Mouse (Mus musculus): ENCODE results near the gene S1pr3. TPM values are rescaled to one million over a fixed set of nuclear protein-coding genes. Genes with fewer than 3 reads are reported as not detected.

Gene S1pr3
- total RNA-seq (2021), result 1 to 10 TPM; 7.4 to 7.6 TPM

- intact Hi-C loops (cut with DNase I), result loop anchor here (10.0 kb wide), 1 partner anchor 104 kb away; no protein-coding TSS in a partner anchor
- peak; percentile 48 for DNase-seq
These were observed at the start of gene S1pr3 for GRCm38 (mm10) chr13:51408519-51409001. TSS of gene S1pr3 (plus strand) at chr13:51408639.

- no peak for DNase-seq
- intact Hi-C loops (cut with DNase I), result no loop called here
These were observed 47.9 kb upstream of the S1pr3 start for GRCm38 (mm10) chr13:51360441-51360962.

GRCm38 (mm10) chr13:51363390-51363789, 45.0 kb upstream of the S1pr3 start:
- DNase-seq, result no peak

GRCm38 (mm10) chr13:51363985-51364384, 44.5 kb upstream of the S1pr3 start:
- intact Hi-C loops (cut with DNase I), result no loop called here

More at GRCm38 (mm10) chr13:51363390-51363789, 45.0 kb upstream of the S1pr3 start:
- intact Hi-C loops (cut with DNase I), result no loop called here

GRCm38 (mm10) chr13:51365191-51365590, 43.2 kb upstream of the S1pr3 start:
- DNase-seq, result no peak
- intact Hi-C loops (cut with DNase I), result no loop called here

More at GRCm38 (mm10) chr13:51363985-51364384, 44.5 kb upstream of the S1pr3 start:
- no peak for DNase-seq

GRCm38 (mm10) chr13:51368346-51368745, 40.1 kb upstream of the S1pr3 start:
- intact Hi-C loops (cut with DNase I), result no loop called here
- no peak for DNase-seq

- no peak for DNase-seq
- intact Hi-C loops (cut with DNase I), result no loop called here
These were observed 39.1 kb upstream of the S1pr3 start for GRCm38 (mm10) chr13:51369354-51369753.

- DNase-seq, result no peak
- intact Hi-C loops (cut with DNase I), result no loop called here
These were observed 35.4 kb upstream of the S1pr3 start for GRCm38 (mm10) chr13:51373086-51373485.

- no peak for DNase-seq
- intact Hi-C loops (cut with DNase I), result no loop called here
These were observed 34.2 kb upstream of the S1pr3 start for GRCm38 (mm10) chr13:51374026-51374807.

GRCm38 (mm10) chr13:51378126-51378525, 30.3 kb upstream of the S1pr3 start:
- intact Hi-C loops (cut with DNase I), result no loop called here
- no peak for DNase-seq

- intact Hi-C loops (cut with DNase I), result no loop called here
- no peak for DNase-seq
These were observed 28.8 kb upstream of the S1pr3 start for GRCm38 (mm10) chr13:51379596-51379995.

- no peak for DNase-seq
- intact Hi-C loops (cut with DNase I), result no loop called here
These were observed 26.9 kb upstream of the S1pr3 start for GRCm38 (mm10) chr13:51381498-51381897.

GRCm38 (mm10) chr13:51384899-51385298, 23.5 kb upstream of the S1pr3 start:
- DNase-seq, result no peak
- intact Hi-C loops (cut with DNase I), result no loop called here

GRCm38 (mm10) chr13:51387908-51388307, 20.5 kb upstream of the S1pr3 start:
- no peak for DNase-seq
- intact Hi-C loops (cut with DNase I), result no loop called here

- DNase-seq, result no peak
- intact Hi-C loops (cut with DNase I), result no loop called here
These were observed 18.0 kb upstream of the S1pr3 start for GRCm38 (mm10) chr13:51390398-51390797.

GRCm38 (mm10) chr13:51391359-51391916, 17.0 kb upstream of the S1pr3 start:
- intact Hi-C loops (cut with DNase I), result no loop called here
- no peak for DNase-seq

GRCm38 (mm10) chr13:51392256-51392655, 16.2 kb upstream of the S1pr3 start:
- intact Hi-C loops (cut with DNase I), result no loop called here
- no peak for DNase-seq

- intact Hi-C loops (cut with DNase I), result no loop called here
- DNase-seq, result no peak
These were observed 10.6 kb upstream of the S1pr3 start for GRCm38 (mm10) chr13:51397861-51398260.

- no peak for DNase-seq
- intact Hi-C loops (cut with DNase I), result no loop called here
These were observed 8.9 kb upstream of the S1pr3 start for GRCm38 (mm10) chr13:51399562-51399961.

- no peak for DNase-seq
- intact Hi-C loops (cut with DNase I), result loop anchor here (10.0 kb wide), 1 partner anchor 95 kb away; no protein-coding TSS in a partner anchor
These were observed 8.2 kb upstream of the S1pr3 start for GRCm38 (mm10) chr13:51400186-51400719.

GRCm38 (mm10) chr13:51400736-51401501, 7.5 kb upstream of the S1pr3 start:
- intact Hi-C loops (cut with DNase I), result loop anchor here (10.0 kb wide), 1 partner anchor 96 kb away; no protein-coding TSS in a partner anchor
- peak; percentile 72 for DNase-seq
